Mouse (Mus musculus): ENCODE data around the gene Exoc3l2.

DNA sequence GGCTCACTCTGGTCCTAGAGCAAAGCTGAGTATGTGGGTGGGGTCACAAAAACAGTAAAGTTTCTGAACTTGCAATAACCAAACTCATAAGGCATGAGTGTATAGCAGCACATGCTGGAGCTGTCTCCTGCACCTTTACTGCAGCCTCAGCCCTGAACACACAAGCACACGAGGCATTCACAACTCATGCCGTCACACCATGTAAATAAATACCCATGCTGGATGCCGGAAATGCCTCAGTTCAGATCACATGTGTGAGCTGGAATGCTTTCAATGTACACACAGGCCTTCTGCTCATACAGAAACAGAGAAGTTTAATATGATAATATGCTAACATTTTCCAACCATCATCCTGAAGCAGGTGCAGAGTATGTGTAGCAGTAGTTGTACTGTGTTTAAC is 82.9 kb downstream of the Exoc3l2 start:
- no peak for TF ChIP-seq FOSL1 (IDR thresholded peaks at IDR 0.05; ENCODE audit: insufficient read depth, low read length, poor library complexity, severe bottlenecking)
- no peak for TF ChIP-seq CTCF (IDR thresholded peaks at IDR 0.05; ENCODE audit: control insufficient read depth, insufficient read depth, insufficient read length)
